Mouse (Mus musculus): ENCODE measurements around the gene Trim11. TPM values are rescaled to one million over a fixed set of nuclear protein-coding genes. Genes with fewer than 3 reads are reported as not detected.

Gene Trim11
- polyA plus RNA-seq, 1 experiment = 28.4 TPM

- DNase-seq (ENCODE audit: extremely low spot score in 1 of 2, low spot score in 1 of 2) = no peak
Observed at GRCm38 (mm10) chr11:58979183-58979582, 1.3 kb downstream of the Trim11 start.

GRCm38 (mm10) chr11:58979661-58980060 is 1.8 kb downstream of the Trim11 start:
- DNase-seq (ENCODE audit: extremely low spot score in 1 of 2, low spot score in 1 of 2) = no peak

- DNase-seq (ENCODE audit: extremely low spot score in 1 of 2, low spot score in 1 of 2) = no peak
Observed at GRCm38 (mm10) chr11:58980381-58980990, 2.6 kb downstream of the Trim11 start.

GRCm38 (mm10) chr11:58981541-58982447 is 3.9 kb downstream of the Trim11 start:
- peak; percentile 69 to 83 for DNase-seq (ENCODE audit: extremely low spot score in 1 of 2, low spot score in 1 of 2)

- DNase-seq (ENCODE audit: extremely low spot score in 1 of 2, low spot score in 1 of 2) = no peak
Observed at GRCm38 (mm10) chr11:58982471-58983097, 4.7 kb downstream of the Trim11 start.

GRCm38 (mm10) chr11:58983691-58984341 is 5.9 kb downstream of the Trim11 start:
- no peak for DNase-seq (ENCODE audit: extremely low spot score in 1 of 2, low spot score in 1 of 2)

- DNase-seq (ENCODE audit: extremely low spot score in 1 of 2, low spot score in 1 of 2) = no peak
Observed at GRCm38 (mm10) chr11:58984657-58985056, 6.8 kb downstream of the Trim11 start.

- no peak for DNase-seq (ENCODE audit: extremely low spot score in 1 of 2, low spot score in 1 of 2)
Observed at GRCm38 (mm10) chr11:58985299-58985917, 7.5 kb downstream of the Trim11 start.

GRCm38 (mm10) chr11:58989166-58989565 is 11.3 kb downstream of the Trim11 start:
- DNase-seq (ENCODE audit: extremely low spot score in 1 of 2, low spot score in 1 of 2) = no peak

GRCm38 (mm10) chr11:58990141-58990540 is 12.2 kb downstream of the Trim11 start:
- no peak for DNase-seq (ENCODE audit: extremely low spot score in 1 of 2, low spot score in 1 of 2)

- peak in 1 of 2 experiments; percentile 46 for DNase-seq (ENCODE audit: extremely low spot score in 1 of 2, low spot score in 1 of 2)
Observed at GRCm38 (mm10) chr11:58990794-58991193, 12.9 kb downstream of the Trim11 start.

- DNase-seq (ENCODE audit: extremely low spot score in 1 of 2, low spot score in 1 of 2) = no peak
Observed at GRCm38 (mm10) chr11:58991911-58992310, 14.0 kb downstream of the Trim11 start.

- DNase-seq (ENCODE audit: extremely low spot score in 1 of 2, low spot score in 1 of 2) = no peak
Observed at GRCm38 (mm10) chr11:58993091-58993670, 15.3 kb downstream of the Trim11 start.

- peak in 1 of 2 experiments; percentile 47 for DNase-seq (ENCODE audit: extremely low spot score in 1 of 2, low spot score in 1 of 2)
Observed at GRCm38 (mm10) chr11:58994337-58994826, 16.5 kb downstream of the Trim11 start.

GRCm38 (mm10) chr11:58995061-58995806 is 17.3 kb downstream of the Trim11 start:
- no peak for DNase-seq (ENCODE audit: extremely low spot score in 1 of 2, low spot score in 1 of 2)

- peak in 1 of 2 experiments; percentile 53 for DNase-seq (ENCODE audit: extremely low spot score in 1 of 2, low spot score in 1 of 2)
Observed at GRCm38 (mm10) chr11:58995807-58996370, 18.0 kb downstream of the Trim11 start.

- no peak for DNase-seq (ENCODE audit: extremely low spot score in 1 of 2, low spot score in 1 of 2)
Observed at GRCm38 (mm10) chr11:58997541-58997940, 19.6 kb downstream of the Trim11 start.

GRCm38 (mm10) chr11:58999158-58999557 is 21.3 kb downstream of the Trim11 start:
- no peak for DNase-seq (ENCODE audit: extremely low spot score in 1 of 2, low spot score in 1 of 2)

GRCm38 (mm10) chr11:58999830-59000229 is 21.9 kb downstream of the Trim11 start:
- DNase-seq (ENCODE audit: extremely low spot score in 1 of 2, low spot score in 1 of 2) = no peak
